27 mouse cellular contexts compared by ENCODE assay signal in the genomic region with DNA sequence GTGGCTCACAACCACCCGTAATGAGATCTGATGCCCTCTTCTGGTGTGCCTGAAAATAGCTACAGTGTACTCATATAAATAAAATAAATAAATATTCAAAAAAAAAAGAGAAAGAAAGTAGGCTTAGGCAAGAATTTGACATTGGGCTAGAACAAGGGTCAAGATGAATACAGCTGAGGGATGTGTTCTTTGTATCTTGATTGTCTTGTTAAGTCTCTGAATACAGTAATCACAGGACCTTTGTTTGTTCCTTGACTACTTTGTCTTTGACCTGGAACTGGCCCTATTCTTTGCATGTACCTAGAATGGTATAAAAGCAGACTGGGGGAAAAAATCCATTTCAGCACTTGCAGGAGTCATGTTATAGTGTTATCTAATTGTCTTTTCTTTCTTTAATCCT. TPM values are rescaled to one million over a fixed set of nuclear protein-coding genes. Genes with fewer than 3 reads are reported as not detected.
DNase-seq lines count a peak whose midpoint lies in the region; ATAC-seq and TF ChIP-seq lines count a peak whose summit lies in the region.
"Had no signal": no experiment of that assay in that cellular context is flagged by ENCODE, and none has a peak within 500 bp of the region (broad histone marks: within the 10 kb centered on the region; RNA-seq: fewer than 3 reads in every experiment).

No protein-coding gene starts in this region.

- H3K4me3 ChIP-seq in ES-E14 (ENCODE audit: insufficient read depth in 1 of 2, low read depth in 1 of 2, low read length in 2 of 2, poor library complexity in 1 of 2, severe bottlenecking in 1 of 2) = no peak overlapping the region
- no peak overlapping the region for H3K4me3 ChIP-seq in neural tube, embryonic 15.5 days (replicated peaks)

- intact Hi-C loops in heart, postnatal 14 days (cut with DNase I) = no loop called here

- DNase-seq in ES-CJ7 (ENCODE audit: low read depth, low spot score) = peak; percentile 83
- peak; percentile 69 for DNase-seq in ES-E14 (ENCODE audit: low read depth, low spot score)
- DNase-seq in R1 (ENCODE audit: low read depth, low spot score) = peak; percentile 82
- DNase-seq in ZHBTc4 (ENCODE audit: low read depth, low spot score) = peak; percentile 88
- DNase-seq in kidney, postnatal 4 days = no peak
- DNase-seq in ovary, postnatal 10 days (ENCODE audit: low spot score) = no peak
- no peak for DNase-seq in heart, postnatal 14 days
- DNase-seq: adrenal gland, adult 2 months; adrenal gland, adult 8-10 months; adrenal gland, postnatal 10 days; adrenal gland, postnatal 14 days; adrenal gland, postnatal 25 days; adrenal gland, postnatal 36 days; B cell, adult 2 months; cerebellum, adult 11 months; cerebellum, adult 11-12 months; cerebellum, adult 18-20 months; cerebellum, adult 2 months; cerebellum, adult 8-10 months; cerebellum, adult 9-10 months had no signal

- H3K36me3 ChIP-seq in ES-E14 (ENCODE audit: control insufficient read depth, insufficient read depth, low read length, poor library complexity, severe bottlenecking) = no peaks in the 10 kb centered on the region
- H3K36me3 ChIP-seq in neural tube, embryonic 15.5 days = no peaks in the 10 kb centered on the region
- H3K36me3 ChIP-seq: G1E had no signal

- no peak for ATAC-seq in neural tube, embryonic 15.5 days (ENCODE audit: low FRiP score)
- ATAC-seq: activated CD4-positive, CD25-positive, alpha-beta regulatory T cell, adult 4 months; CD4-positive, CD25-positive, alpha-beta regulatory T cell, adult 4 months; Patski had no signal

- 97% methylated on average over 1 of the region's 1 CpGs for WGBS in neural tube, embryonic 15.5 days

- no peak overlapping the region for H3K4me2 ChIP-seq in neural tube, embryonic 15.5 days

- no peak overlapping the region for H3K9ac ChIP-seq in ES-E14 (ENCODE audit: insufficient read depth, low read depth, low read length, poor library complexity, severe bottlenecking)
- H3K9ac ChIP-seq in neural tube, embryonic 15.5 days (replicated peaks) = no peak overlapping the region

- no peaks in the 10 kb centered on the region for H3K9me3 ChIP-seq in ES-E14 (ENCODE audit: control insufficient read depth, insufficient read depth, low read depth, low read length)
- no peaks in the 10 kb centered on the region for H3K9me3 ChIP-seq in neural tube, embryonic 15.5 days (replicated peaks)

- in situ Hi-C loops in ES-E14 (cut with MboI; ENCODE audit: low sequenced_read_pairs in 2 of 2, unreplicated experiment in 2 of 2) = no loop called here

- no peaks in the 10 kb centered on the region for H3K27me3 ChIP-seq in neural tube, embryonic 15.5 days (replicated peaks)
- H3K27me3 ChIP-seq: CH12.LX had no signal

- no peak overlapping the region for H3K27ac ChIP-seq in ES-E14 (ENCODE audit: insufficient read depth, low read depth, low read length, poor library complexity, severe bottlenecking)
- no peak overlapping the region for H3K27ac ChIP-seq in neural tube, embryonic 15.5 days (replicated peaks)

- H3K4me1 ChIP-seq in ES-E14 (ENCODE audit: control insufficient read depth in 2 of 2, insufficient read depth in 2 of 2, low read length in 2 of 2, poor library complexity in 1 of 2) = peaks cover 0 to 2% of the 10 kb centered on the region in 2 experiments; a peak in 1 of 4 replicates
- no peaks in the 10 kb centered on the region for H3K4me1 ChIP-seq in neural tube, embryonic 15.5 days

TF ChIP-seq in ES-E14, 5 proteins besides CTCF, POLR2A, EP300 and RAD21:
- TF ChIP-seq HCFC1 (IDR thresholded peaks at IDR 0.05; ENCODE audit: borderline replicate concordance, insufficient read depth, low read length) = no peak
- TF ChIP-seq MAFK (IDR thresholded peaks at IDR 0.05; ENCODE audit: insufficient read depth, low read depth, low read length) = no peak
- TF ChIP-seq ZC3H11A (IDR thresholded peaks at IDR 0.05; ENCODE audit: borderline replicate concordance, low read depth, low read length) = no peak
- peak; percentile 79; the same call in 1 of the 2 replicates for TF ChIP-seq ZNF384 (IDR thresholded peaks at IDR 0.05; ENCODE audit: low read depth, low read length)
- TF ChIP-seq CHD2 (IDR thresholded peaks at IDR 0.05; ENCODE audit: low read depth, low read length) = peak; percentile 68; the same call in 1 of the 2 replicates

RNA-seq across cellular contexts. Expression of a gene that starts 44.1 kb away (rescaled TPM):
- total RNA-seq in ES-E14 (2012; rRNA removed) = 1.5 and 3.0 TPM in 2 replicates
- 279 and 335 TPM in 2 replicates for polyA plus RNA-seq in neural tube, embryonic 15.5 days (2015; fragmentation: Nextera tagmentation; extraction: Ambion mirVana)
- total RNA-seq in heart, postnatal 14 days (2021) = not detected
- total RNA-seq: CH12.LX, MEL had no signal
- polyA plus RNA-seq: activated CD4-positive, CD25-positive, alpha-beta regulatory T cell, adult 4 months; CD4-positive, CD25-positive, alpha-beta regulatory T cell, adult 4 months; G1E had no signal

Comparison
In these comparisons a context has a peak if more than half of its experiments do, and no peak if none do; other contexts are left out.
1. DNase-seq: peak in ES-CJ7 (single experiment), ES-E14 (single experiment), R1 (single experiment) and ZHBTc4 (single experiment); none in kidney, postnatal 4 days (0 of 2), ovary, postnatal 10 days (single experiment) and heart, postnatal 14 days (0 of 2).